Mouse (Mus musculus) cerebellum, postnatal 10 days (tissue): ENCODE data around the gene Clspn.
A peak's percentile ranks its signal among the peaks of the same experiment; 100 is the strongest.

ENCODE experiments used
- DNase-seq, 2 experiments: peaks; one replicate each; pipeline ENCODE4 v3.0.0; 2021; ENCODE audit warnings: mixed read lengths in 2 of 2

Gene Clspn

DNA sequence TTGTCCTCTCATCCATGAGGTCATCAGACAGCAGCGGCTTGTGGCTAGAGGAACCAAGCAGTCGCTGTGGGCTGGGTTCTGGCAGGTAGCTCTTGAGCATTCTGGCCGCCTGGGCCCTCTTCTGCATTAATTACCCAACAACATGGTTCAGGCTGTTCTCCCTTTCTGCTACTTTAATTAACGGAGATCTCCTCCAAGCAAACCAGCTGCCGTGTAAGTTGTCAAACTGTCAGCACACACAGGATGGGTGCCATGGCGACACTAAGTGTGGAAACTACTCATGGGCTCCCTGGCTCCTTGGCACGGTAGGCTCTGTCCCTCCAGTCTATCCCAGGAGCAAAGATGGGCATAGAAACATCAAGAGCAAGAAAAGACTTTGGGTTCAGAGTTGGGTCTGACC is 82.6 kb downstream of the Clspn start:
- peak; percentile 49 to 55 for DNase-seq

GRCm38 (mm10) chr4:126641901-126642300 is 85.2 kb downstream of the Clspn start:
- no peak for DNase-seq
